20 mouse cellular contexts compared by ENCODE assay signal in the genomic region with DNA sequence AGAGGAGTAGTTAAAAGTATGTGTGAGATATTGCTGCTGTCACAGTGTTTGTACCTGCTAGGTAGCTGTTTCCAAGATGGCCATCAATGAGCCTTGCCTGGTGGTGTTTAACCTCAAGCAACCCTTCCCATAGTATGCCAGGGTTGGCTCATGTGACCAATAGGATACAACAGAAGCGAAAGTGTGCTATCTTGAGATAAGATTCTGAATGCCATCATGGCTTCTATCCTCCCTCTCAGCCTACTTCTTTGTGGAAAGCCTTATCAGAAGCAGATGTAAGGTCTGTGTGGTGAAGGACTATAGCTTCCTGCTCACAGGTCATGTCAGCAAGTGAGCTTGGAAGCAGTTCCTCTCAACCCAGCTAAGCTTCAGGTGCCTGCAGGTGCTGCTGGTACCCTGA. TPM values are rescaled to one million over a fixed set of nuclear protein-coding genes. Genes with fewer than 3 reads are reported as not detected.
DNase-seq lines count a peak whose midpoint lies in the region; ATAC-seq and TF ChIP-seq lines count a peak whose summit lies in the region.
"Had no signal": no experiment of that assay in that cellular context is flagged by ENCODE, and none has a peak within 500 bp of the region (broad histone marks: within the 10 kb centered on the region; RNA-seq: fewer than 3 reads in every experiment).

No protein-coding gene starts in this region.

- DNase-seq in stomach, postnatal 0 days (ENCODE audit: low spot score) = no peak
- DNase-seq in liver, embryonic 14.5 days (ENCODE audit: low read depth in 3 of 3, low spot score in 3 of 3) = peak; percentile 78 to 93 (median 83)
- no peak for DNase-seq in yolk sac, embryonic 10.5 days (ENCODE audit: low spot score)
- no peak for DNase-seq in lung, postnatal 4 days
- no peak for DNase-seq in layer of hippocampus, postnatal 36 days
- no peak for DNase-seq in right cerebral cortex, postnatal 10 days (ENCODE audit: low spot score in 2 of 2)
- DNase-seq: cerebellum, adult 2 months; embryo, embryonic 11 days; gastrocnemius, postnatal 14 days; kidney, adult 11 months; kidney, postnatal 36 days; lung, postnatal 14 days; thymus, postnatal 4 days had no signal

- H3K4me3 ChIP-seq in stomach, embryonic 15.5 days (replicated peaks) = no peak overlapping the region
- no peak overlapping the region for H3K4me3 ChIP-seq in stomach, postnatal 0 days (ENCODE audit: low read depth, low read length)
- no peak overlapping the region for H3K4me3 ChIP-seq in liver, embryonic 14.5 days (ENCODE audit: insufficient read depth in 1 of 2, low read depth in 2 of 2, low read length in 2 of 2)
- H3K4me3 ChIP-seq: embryonic facial prominence, embryonic 15.5 days; forebrain, embryonic 12.5 days; limb, embryonic 15.5 days; midbrain, embryonic 13.5 days had no signal

- no peak overlapping the region for H3K9ac ChIP-seq in stomach, embryonic 15.5 days
- H3K9ac ChIP-seq in stomach, postnatal 0 days (ENCODE audit: low read length) = no peak overlapping the region
- no peak overlapping the region for H3K9ac ChIP-seq in liver, embryonic 14.5 days (replicated peaks)
- H3K9ac ChIP-seq: embryonic facial prominence, embryonic 15.5 days; forebrain, embryonic 12.5 days; hindbrain, embryonic 14.5 days; limb, embryonic 15.5 days; midbrain, embryonic 13.5 days had no signal

- H3K36me3 ChIP-seq in stomach, embryonic 15.5 days = no peaks in the 10 kb centered on the region
- no peaks in the 10 kb centered on the region for H3K36me3 ChIP-seq in stomach, postnatal 0 days (ENCODE audit: control insufficient read depth, insufficient read depth, low read length)
- no peaks in the 10 kb centered on the region for H3K36me3 ChIP-seq in liver, embryonic 14.5 days (replicated peaks; ENCODE audit: control insufficient read depth, insufficient read depth, low read depth)
- H3K36me3 ChIP-seq: embryonic facial prominence, embryonic 15.5 days; forebrain, embryonic 12.5 days; limb, embryonic 15.5 days; midbrain, embryonic 13.5 days had no signal

- no peak overlapping the region for H3K27ac ChIP-seq in stomach, embryonic 15.5 days
- no peak overlapping the region for H3K27ac ChIP-seq in stomach, postnatal 0 days (replicated peaks)
- peak overlapping the region; percentile 79 for H3K27ac ChIP-seq in liver, embryonic 14.5 days
- H3K27ac ChIP-seq: embryonic facial prominence, embryonic 15.5 days; forebrain, embryonic 12.5 days; hindbrain, embryonic 14.5 days; limb, embryonic 15.5 days; midbrain, embryonic 13.5 days had no signal

- TF ChIP-seq EP300 in stomach, postnatal 0 days (optimal IDR thresholded peaks at IDR 0.05) = no peak
- TF ChIP-seq EP300 in liver, embryonic 14.5 days (IDR thresholded peaks at IDR 0.05; ENCODE audit: low read depth) = peak; percentile 98

- H3K4me2 ChIP-seq in stomach, embryonic 15.5 days = no peak overlapping the region
- no peak overlapping the region for H3K4me2 ChIP-seq in stomach, postnatal 0 days (replicated peaks; ENCODE audit: low read depth)
- peak overlapping the region; percentile 50 for H3K4me2 ChIP-seq in liver, embryonic 14.5 days (ENCODE audit: low read depth)
- H3K4me2 ChIP-seq: embryonic facial prominence, embryonic 15.5 days; forebrain, embryonic 12.5 days; hindbrain, embryonic 14.5 days; limb, embryonic 15.5 days; midbrain, embryonic 13.5 days had no signal

- ATAC-seq in stomach, embryonic 15.5 days (ENCODE audit: insufficient read depth, low FRiP score, low read depth) = peak; percentile 78; the same call in 1 of the 2 replicates
- no peak for ATAC-seq in stomach, postnatal 0 days (ENCODE audit: low FRiP score, low TSS enrichment)
- ATAC-seq in erythroid progenitor cell, adult 5-6 weeks (replicated peaks; ENCODE audit: low FRiP score, poor library complexity, severe bottlenecking) = peak; percentile 86
- ATAC-seq in liver, embryonic 14.5 days (ENCODE audit: insufficient read depth) = peak; percentile 90
- ATAC-seq: midbrain, embryonic 13.5 days had no signal

- no peak for TF ChIP-seq CTCF in stomach, postnatal 0 days (IDR thresholded peaks at IDR 0.05; ENCODE audit: low read depth)
- no peak for TF ChIP-seq CTCF in liver, embryonic 14.5 days (IDR thresholded peaks at IDR 0.05; ENCODE audit: low read depth)

- 90% methylated on average over 1 of the region's 1 CpGs for WGBS in stomach, embryonic 15.5 days
- 79% methylated on average over 1 of the region's 1 CpGs for WGBS in stomach, postnatal 0 days
- WGBS in liver, embryonic 14.5 days (ENCODE audit: insufficient replicate concordance) = 7% methylated on average over 1 of the region's 1 CpGs

- H3K27me3 ChIP-seq in stomach, embryonic 15.5 days (replicated peaks) = no peaks in the 10 kb centered on the region
- H3K27me3 ChIP-seq in stomach, postnatal 0 days (ENCODE audit: control insufficient read depth, insufficient read depth, low read length) = no peaks in the 10 kb centered on the region
- no peaks in the 10 kb centered on the region; the same call in 1 of the 2 replicates for H3K27me3 ChIP-seq in liver, embryonic 14.5 days (ENCODE audit: control insufficient read depth, insufficient read depth, low read length)
- H3K27me3 ChIP-seq: embryonic facial prominence, embryonic 15.5 days; forebrain, embryonic 12.5 days; limb, embryonic 15.5 days; midbrain, embryonic 13.5 days had no signal

- no peaks in the 10 kb centered on the region for H3K4me1 ChIP-seq in stomach, embryonic 15.5 days
- H3K4me1 ChIP-seq in stomach, postnatal 0 days (replicated peaks; ENCODE audit: control insufficient read depth, insufficient read depth) = no peaks in the 10 kb centered on the region
- peaks cover 37 to 41% of the 10 kb centered on the region in 2 experiments for H3K4me1 ChIP-seq in liver, embryonic 14.5 days (replicated peaks; ENCODE audit: control insufficient read depth in 2 of 2, insufficient read depth in 2 of 2, low read length in 1 of 2)
- H3K4me1 ChIP-seq: forebrain, embryonic 12.5 days; limb, embryonic 15.5 days; midbrain, embryonic 13.5 days had no signal

- no peaks in the 10 kb centered on the region for H3K9me3 ChIP-seq in stomach, embryonic 15.5 days
- H3K9me3 ChIP-seq in stomach, postnatal 0 days (ENCODE audit: control insufficient read depth, low read length) = no peaks in the 10 kb centered on the region
- H3K9me3 ChIP-seq in liver, embryonic 14.5 days (ENCODE audit: control insufficient read depth, low read length) = no peaks in the 10 kb centered on the region
- H3K9me3 ChIP-seq: embryonic facial prominence, embryonic 15.5 days; forebrain, embryonic 12.5 days; limb, embryonic 15.5 days; midbrain, embryonic 13.5 days had no signal

RNA-seq across cellular contexts. Expression of a gene that starts 36.7 kb away (rescaled TPM):
- polyA plus RNA-seq in stomach, embryonic 15.5 days (2015; fragmentation: Nextera tagmentation; extraction: Ambion mirVana) = 9.1 and 11.3 TPM in 2 replicates
- 7.4 and 8.9 TPM in 2 replicates for polyA plus RNA-seq in stomach, postnatal 0 days (2015; fragmentation: Nextera tagmentation; extraction: Ambion mirVana)
- 18.0 and 30.3 TPM in 2 replicates for total RNA-seq in erythroid progenitor cell, adult 5-6 weeks (2015; ENCODE audit: low replicate concordance)
- total RNA-seq in erythroid progenitor cell, adult 5-6 weeks (2017; ENCODE audit: low replicate concordance) = 26.6 and 47.0 TPM in 2 replicates
- 2.4 and 3.3 TPM in 2 replicates for polyA plus RNA-seq in liver, embryonic 14.5 days (2012; rRNA removed)
- 2.8 and 3.0 TPM in 2 replicates for polyA plus RNA-seq in liver, embryonic 14.5 days (2014; fragmentation: Nextera tagmentation; extraction: Ambion mirVana)
- total RNA-seq in layer of hippocampus, postnatal 36 days (2021) = 10 to 100 TPM; 13.0 to 16.7 TPM

Comparison
In these comparisons a context has a peak if more than half of its experiments do, and no peak if none do; other contexts are left out.
1. DNase-seq: peak in liver, embryonic 14.5 days (3 of 3); none in stomach, postnatal 0 days (single experiment), yolk sac, embryonic 10.5 days (single experiment), lung, postnatal 4 days (0 of 2), layer of hippocampus, postnatal 36 days (0 of 2) and right cerebral cortex, postnatal 10 days (0 of 2).